Mouse (Mus musculus) liver, adult 2 months (tissue): Measurements from ENCODE around the gene Tprn. TPM values are rescaled to one million over a fixed set of nuclear protein-coding genes. Genes with fewer than 3 reads are reported as not detected.

Experiments used
- DNase-seq: peaks from one replicate; pipeline ENCODE4 v3.0.0-alpha.2; 2011; ENCODE audit warnings: low read depth, low spot score; ENCODE audit errors: extremely low read depth
- H3K27ac ChIP-seq: fragments of 200-500 bp; replicated peaks from 2 replicates; pipeline ENCODE4 v1.5.1; 2012; ENCODE audit warnings: low read depth, mild to moderate bottlenecking, control low read depth, inconsistent platforms, low read length; ENCODE audit not compliant: insufficient read depth
- H3K27me3 ChIP-seq: fragments of 200-500 bp; 2 replicates; pipeline ENCODE4 v1.6.1; 2012; ENCODE audit warnings: mild to moderate bottlenecking, moderate library complexity, low read length, inconsistent platforms; ENCODE audit not compliant: control insufficient read depth, insufficient read depth
- H3K36me3 ChIP-seq: fragments of 200-500 bp; 2 replicates; pipeline ENCODE4 v1.6.1; 2012; ENCODE audit warnings: low read length, inconsistent platforms; ENCODE audit not compliant: control insufficient read depth, insufficient read depth
- H3K4me1 ChIP-seq: fragments of 200-500 bp; 2 replicates; pipeline ENCODE4 v1.6.1; 2011; ENCODE audit warnings: low read length; ENCODE audit not compliant: control insufficient read depth, insufficient read depth
- H3K4me3 ChIP-seq: fragments of 200-500 bp; 2 replicates; pipeline ENCODE4 v1.5.1; 2011; ENCODE audit warnings: low read depth, mild to moderate bottlenecking, control low read depth, low read length, moderate library complexity; ENCODE audit not compliant: insufficient read depth
- H3K79me2 ChIP-seq: fragments of 200-500 bp; 2 replicates; pipeline ENCODE4 v1.6.1; 2012; ENCODE audit warnings: inconsistent platforms, mild to moderate bottlenecking, low read length, moderate library complexity; ENCODE audit not compliant: control insufficient read depth, insufficient read depth
- H3K9ac ChIP-seq: fragments of 200-500 bp; 2 replicates; pipeline ENCODE4 v1.6.1; 2012; ENCODE audit warnings: low read depth, mild to moderate bottlenecking, control low read depth, inconsistent platforms, low read length
- CTCF ChIP-seq: fragments of 200-500 bp; IDR thresholded peaks from 2 replicates; pipeline ENCODE4 v1.5.1; 2011; ENCODE audit warnings: low read depth, low read length, control low read depth
- POLR2A ChIP-seq: fragments of 200-500 bp; IDR thresholded peaks from 2 replicates; pipeline ENCODE4 v1.6.1; 2011; ENCODE audit warnings: low read length, control low read depth; ENCODE audit not compliant: insufficient read depth; ENCODE audit errors: extremely low read depth
- WGBS: fragments of 180-500 bp; shearing (Covaris S2); methylation state at CpG from one replicate; pipeline ENCODE4 v1.1.7; 2018; 5-methylcytosine and 5-hydroxymethylcytosine counted together
- polyA plus RNA-seq: library from polyadenylated mRNA; depleted of rRNA; stranded (reverse); fragments of >200 nt; gene quantifications from 2 replicates; pipeline ENCODE4 v1.2.3, GENCODE M21; 2012
- total RNA-seq: library from RNA; depleted of rRNA; stranded (reverse); fragments of >200 nt; gene quantifications from 2 replicates; pipeline ENCODE4 v1.2.3, GENCODE M21; 2014

The Tprn gene
- total and polyA plus RNA-seq, 2 experiments = 0.55 to 4.3 TPM

GRCm38 (mm10) chr2:25286837-25287636, 24.6 kb downstream of the Tprn start:
- no peak for DNase-seq
- Histone ChIP-seq H3K27me3 (peaks cover 7% of the 10 kb centered on the region; the same call in 1 of the 2 replicates), H3K79me2 (no peaks in the 10 kb centered on the region), H3K4me3 (no peak overlapping the region), H3K36me3 (peaks cover 2% of the 10 kb centered on the region; the same call in 1 of the 2 replicates), H3K4me1 (peaks cover 3% of the 10 kb centered on the region; the same call in 1 of the 2 replicates), H3K27ac (no peak overlapping the region), H3K9ac (no peak overlapping the region)
- no peak for TF ChIP-seq POLR2A
- no peak for TF ChIP-seq CTCF
- 65% methylated on average over 7 of the region's 7 CpGs for WGBS

- Histone ChIP-seq H3K36me3 (peaks cover 2% of the 10 kb centered on the region; the same call in 1 of the 2 replicates), H3K27me3 (peaks cover 9% of the 10 kb centered on the region; the same call in 1 of the 2 replicates), H3K4me1 (peaks cover 3% of the 10 kb centered on the region; the same call in 1 of the 2 replicates), H3K79me2 (no peaks in the 10 kb centered on the region), H3K9ac (no peak within 1 kb of the TSS), H3K27ac (no peak within 1 kb of the TSS), H3K4me3 (no peak within 1 kb of the TSS)
- no peak for TF ChIP-seq POLR2A
- TF ChIP-seq CTCF = no peak
- 85% methylated on average over 6 of the region's 6 CpGs for WGBS
- no peak for DNase-seq
Observed at GRCm38 (mm10) chr2:25287927-25288649, 25.7 kb downstream of the Tprn start, which contains the start of gene Tmem210. Gene Tmem210, plus strand, starts transcription at chr2:25288145.

- peaks cover 9% of the 10 kb centered on the region; the same call in 1 of the 2 replicates for H3K27me3 ChIP-seq
Observed at GRCm38 (mm10) chr2:25288734-25289345, 26.4 kb downstream of the Tprn start.

GRCm38 (mm10) chr2:25289651-25290050, 27.2 kb downstream of the Tprn start, which contains the start of gene Lrrc26:
Gene Lrrc26, plus strand, starts transcription at chr2:25289915.
- H3K4me1 ChIP-seq = peaks cover 3% of the 10 kb centered on the region; the same call in 1 of the 2 replicates
- TF ChIP-seq POLR2A (no peak), CTCF (no peak)
- H3K36me3 ChIP-seq = no peaks in the 10 kb centered on the region; the same call in 1 of the 2 replicates
- H3K27me3 ChIP-seq = peaks cover 9% of the 10 kb centered on the region; the same call in 1 of the 2 replicates
- peak; percentile 21 for DNase-seq
- H3K79me2 ChIP-seq = no peaks in the 10 kb centered on the region
- WGBS = 5% methylated on average over 11 of the region's 11 CpGs
- peak within 1 kb of the TSS; percentile 39; the same call in 1 of the 2 replicates for H3K4me3 ChIP-seq
- no peak within 1 kb of the TSS for H3K9ac ChIP-seq
- no peak within 1 kb of the TSS for H3K27ac ChIP-seq

More at GRCm38 (mm10) chr2:25288734-25289345, 26.4 kb downstream of the Tprn start:
- peaks cover 3% of the 10 kb centered on the region; the same call in 1 of the 2 replicates for H3K4me1 ChIP-seq
- 90% methylated on average over 7 of the region's 7 CpGs for WGBS
- H3K4me3 ChIP-seq = no peak overlapping the region
- TF ChIP-seq CTCF = no peak
- no peak for TF ChIP-seq POLR2A
- no peak overlapping the region for H3K9ac ChIP-seq
- no peak for DNase-seq
- no peak overlapping the region for H3K27ac ChIP-seq
- no peaks in the 10 kb centered on the region for H3K79me2 ChIP-seq
- H3K36me3 ChIP-seq = peaks cover 2% of the 10 kb centered on the region; the same call in 1 of the 2 replicates

- peaks cover 3% of the 10 kb centered on the region; the same call in 1 of the 2 replicates for H3K4me1 ChIP-seq
- H3K79me2 ChIP-seq = no peaks in the 10 kb centered on the region
- H3K27me3 ChIP-seq = peaks cover 9% of the 10 kb centered on the region; the same call in 1 of the 2 replicates
- DNase-seq = peak; percentile 23
- no peak overlapping the region for H3K9ac ChIP-seq
- WGBS = 2% methylated on average over 54 of the region's 54 CpGs
- TF ChIP-seq POLR2A = no peak
- TF ChIP-seq CTCF = no peak
- H3K36me3 ChIP-seq = no peaks in the 10 kb centered on the region; the same call in 1 of the 2 replicates
- peak overlapping the region; percentile 39; the same call in 1 of the 2 replicates for H3K4me3 ChIP-seq
- H3K27ac ChIP-seq = no peak overlapping the region
Observed at GRCm38 (mm10) chr2:25290101-25290815, 27.8 kb downstream of the Tprn start.
